Mouse (Mus musculus): Measurements from ENCODE around the gene Depdc1b.

DNA sequence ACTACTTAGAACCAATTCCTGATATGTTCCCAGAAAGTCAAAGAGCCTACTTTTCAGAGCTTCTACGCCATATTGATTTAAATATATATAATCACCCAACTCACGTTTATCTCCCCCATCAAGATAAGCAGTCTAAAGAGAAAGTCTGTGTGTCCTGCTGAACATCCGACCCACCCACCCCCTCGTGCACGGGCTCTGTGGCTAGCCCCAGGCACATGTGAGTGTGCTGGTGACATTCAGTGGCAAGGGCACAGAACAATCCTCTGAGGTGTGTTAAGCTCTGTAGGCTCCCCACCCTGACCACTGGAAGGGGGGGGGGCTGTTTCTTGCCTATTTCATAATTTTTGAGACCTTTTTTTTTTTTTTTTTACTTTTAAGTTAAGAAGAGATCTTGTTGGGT, 17.9 kb upstream of the Depdc1b start:
- TF ChIP-seq CEBPB (IDR thresholded peaks at IDR 0.05; ENCODE audit: insufficient read depth, poor library complexity, severe bottlenecking), result no peak
- no peak for TF ChIP-seq POLR2A (IDR thresholded peaks at IDR 0.05; ENCODE audit: insufficient read length, low read depth)
- TF ChIP-seq MAX (IDR thresholded peaks at IDR 0.05; ENCODE audit: low read depth), result no peak
- TF ChIP-seq MYOD1 (IDR thresholded peaks at IDR 0.05; ENCODE audit: control insufficient read depth in 1 of 3, insufficient read length in 2 of 3, low read depth in 2 of 3), result no peak
- TF ChIP-seq E2F4 (IDR thresholded peaks at IDR 0.05; ENCODE audit: insufficient read depth), result no peak
- no peak for TF ChIP-seq POLR2AphosphoS2 (IDR thresholded peaks at IDR 0.05; ENCODE audit: insufficient read length, low read depth)
- TF ChIP-seq SRF (IDR thresholded peaks at IDR 0.05; ENCODE audit: control insufficient read depth, insufficient read length, low read depth), result no peak
- no peak for TF ChIP-seq USF1 (IDR thresholded peaks at IDR 0.05; ENCODE audit: low read depth)
- no peak for TF ChIP-seq REST (IDR thresholded peaks at IDR 0.05; ENCODE audit: insufficient read depth, insufficient read length)
- TF ChIP-seq MYOG (IDR thresholded peaks at IDR 0.05; ENCODE audit: control insufficient read depth in 1 of 3, insufficient read depth in 1 of 3, insufficient read length in 2 of 3, low read depth in 2 of 3), result no peak
- no peak for TF ChIP-seq TCF12 (IDR thresholded peaks at IDR 0.05; ENCODE audit: insufficient read depth, poor library complexity, severe bottlenecking)

Measured in myocyte (in vitro differentiated cells).